Mouse (Mus musculus) brain, embryonic 14.5 days (tissue): Measurements from ENCODE around the gene Tbl2. TPM values are rescaled to one million over a fixed set of nuclear protein-coding genes. Genes with fewer than 3 reads are reported as not detected.

Experiments used
- DNase-seq: peaks from one replicate; pipeline ENCODE4 v3.0.0-alpha.2; 2011; ENCODE audit warnings: low read depth
- CTCF ChIP-seq: fragments of 200-500 bp; IDR thresholded peaks from 2 replicates; pipeline ENCODE4 v1.5.1; 2012; ENCODE audit warnings: inconsistent platforms, mild to moderate bottlenecking, moderate library complexity, borderline replicate concordance; ENCODE audit not compliant: insufficient read depth, insufficient read length; ENCODE audit errors: extremely low read depth
- POLR2A ChIP-seq: fragments of 200-500 bp; IDR thresholded peaks from 2 replicates; pipeline ENCODE4 v1.6.1; 2012; ENCODE audit warnings: mild to moderate bottlenecking, inconsistent platforms, borderline replicate concordance; ENCODE audit not compliant: poor library complexity, insufficient read depth, insufficient read length, severe bottlenecking; ENCODE audit errors: extremely low read depth
- polyA plus RNA-seq: library from polyadenylated mRNA; depleted of rRNA; stranded (reverse); fragments of >200 nt; gene quantifications from 2 replicates; pipeline ENCODE4 v1.2.3, GENCODE M21; 2012; rRNA removed

Gene Tbl2
- polyA plus RNA-seq, 1 experiment, result 14.1 TPM

DNA sequence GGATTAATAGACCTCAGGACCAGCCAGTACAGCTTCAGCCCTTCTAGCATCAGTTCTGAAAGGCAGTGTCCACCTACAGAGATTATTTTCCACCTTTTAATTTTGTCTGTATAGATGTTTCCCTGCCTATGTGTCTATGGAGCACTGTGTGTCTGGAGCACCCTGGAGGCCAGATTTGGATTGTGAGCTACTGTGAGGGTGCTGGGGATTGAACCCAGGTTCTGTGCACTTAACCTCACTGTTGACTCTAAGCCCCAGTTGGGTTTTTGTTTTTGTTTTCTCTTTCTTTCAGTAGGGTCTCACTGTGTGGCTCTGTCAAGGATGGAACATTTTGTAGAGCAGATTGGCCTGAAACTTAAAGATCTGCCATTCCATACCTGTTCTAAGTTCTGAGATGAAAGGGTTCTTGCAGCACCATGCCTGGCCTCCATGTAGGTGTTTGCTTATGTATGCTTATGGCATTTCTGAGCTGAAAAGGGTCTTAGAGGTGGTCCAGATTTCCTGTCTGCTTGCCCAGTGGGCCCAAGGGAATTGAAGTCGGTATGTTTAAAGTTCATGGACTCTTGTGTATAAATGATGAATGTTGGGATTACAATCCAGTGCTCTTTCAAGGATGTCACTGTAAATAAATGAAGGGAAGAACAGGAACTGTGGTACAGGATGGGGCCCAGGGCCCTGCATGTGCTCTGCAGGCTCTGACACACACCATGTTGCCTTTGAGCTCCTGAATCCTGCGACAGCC lies 40.0 kb downstream of the Tbl2 start:
- DNase-seq, result no peak
- TF ChIP-seq CTCF, result no peak
- no peak for TF ChIP-seq POLR2A

DNA sequence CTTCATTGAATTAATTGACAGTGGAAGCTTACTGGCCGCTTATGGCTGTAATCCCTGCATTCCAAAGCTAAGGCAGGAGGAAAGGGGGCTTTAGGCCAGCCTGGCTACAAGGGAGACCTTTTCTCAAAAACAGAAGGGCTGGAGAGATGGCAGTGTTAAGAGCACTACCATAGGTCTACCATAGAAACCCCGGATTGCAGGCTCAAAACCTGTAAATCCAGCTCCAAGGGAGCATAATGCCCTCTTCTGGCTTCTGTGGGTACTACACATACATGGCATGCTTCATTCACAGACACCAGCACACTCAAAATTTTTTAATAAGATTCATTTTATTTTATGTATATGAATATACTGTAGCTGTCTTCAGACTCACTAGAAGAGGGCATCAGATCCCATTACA lies 42.2 kb downstream of the Tbl2 start:
- no peak for TF ChIP-seq POLR2A
- TF ChIP-seq CTCF, result peak; percentile 69; the same call in 1 of the 2 replicates
- peak; percentile 82 for DNase-seq

DNA sequence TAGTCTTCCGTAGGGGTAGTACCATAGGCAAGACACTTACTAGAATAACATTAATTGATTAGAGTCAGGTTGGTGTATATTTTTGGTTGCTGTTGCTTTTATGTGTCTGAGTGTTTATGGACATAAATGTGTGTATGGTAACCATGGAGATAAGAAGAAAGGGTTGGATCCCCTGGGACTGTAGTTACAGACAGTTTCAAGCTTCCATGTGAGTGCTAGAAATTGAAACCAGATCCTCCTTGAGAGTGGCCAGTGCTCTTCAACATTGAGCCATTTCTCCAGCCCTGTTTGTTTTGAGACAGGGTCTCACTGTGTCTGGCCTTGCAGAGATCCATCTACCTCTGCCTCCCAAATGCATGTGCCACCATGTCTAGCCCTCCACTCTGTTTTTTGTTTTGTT lies 43.0 kb downstream of the Tbl2 start:
- TF ChIP-seq POLR2A (no peak), CTCF (no peak)
- DNase-seq, result peak; percentile 13

DNA sequence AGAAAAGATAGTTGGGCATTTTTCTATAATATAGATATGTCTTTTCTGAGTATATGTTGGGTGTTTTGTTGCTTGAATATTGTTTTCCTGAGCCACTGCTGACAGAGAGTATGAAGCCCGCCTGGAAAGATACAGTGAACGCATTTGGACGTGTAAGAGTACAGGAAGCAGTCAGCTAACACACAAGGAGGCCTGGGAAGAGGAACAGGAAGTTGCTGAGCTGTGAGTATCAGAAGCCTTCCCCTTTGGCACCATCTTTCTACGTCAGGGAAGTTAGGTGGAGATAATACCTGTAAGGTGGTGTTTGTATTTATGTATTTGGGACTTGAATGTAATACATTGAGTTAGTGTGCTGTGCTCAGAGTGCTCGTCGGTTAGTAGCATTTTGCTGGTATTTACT lies 46.9 kb downstream of the Tbl2 start:
- no peak for DNase-seq
- TF ChIP-seq POLR2A (no peak), CTCF (no peak)

DNA sequence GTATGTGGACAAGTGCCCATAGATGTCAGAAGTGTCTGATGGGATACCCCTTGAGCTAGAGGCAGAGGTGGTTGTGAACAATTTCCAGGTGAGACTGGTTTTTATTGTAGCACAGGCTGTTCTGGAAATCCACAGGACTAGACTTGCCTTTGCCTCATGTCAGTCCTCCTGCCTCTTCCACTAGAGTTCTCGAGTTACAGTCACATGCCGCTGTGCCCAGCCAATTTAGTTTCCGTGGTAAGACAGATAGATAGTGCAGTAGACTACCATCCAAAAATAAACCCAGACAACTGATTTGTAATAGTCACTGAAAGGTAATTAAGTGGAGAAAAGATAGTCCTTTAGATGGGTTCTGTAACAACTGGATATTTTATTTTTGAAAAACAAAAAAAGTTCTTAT lies 53.3 kb downstream of the Tbl2 start:
- no peak for TF ChIP-seq POLR2A
- no peak for TF ChIP-seq CTCF
- DNase-seq, result no peak

DNA sequence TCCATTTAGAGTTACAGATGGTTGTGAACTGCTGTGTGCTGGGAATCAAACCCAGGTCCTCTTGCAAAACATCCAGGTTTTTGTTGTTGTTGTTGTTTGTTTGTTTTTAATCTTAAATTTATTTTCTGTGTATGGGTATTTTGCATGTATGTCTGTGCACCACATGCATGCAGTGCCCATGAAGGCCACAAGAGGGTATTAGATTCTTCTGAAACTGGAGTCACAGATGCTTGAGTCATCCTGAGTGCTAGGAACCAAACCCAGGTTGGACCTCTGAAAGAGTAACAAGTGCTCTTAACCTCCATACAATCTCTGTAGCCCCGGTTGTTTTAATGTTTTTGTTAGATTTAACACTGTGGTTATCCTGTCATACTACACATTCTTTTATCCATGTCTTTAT lies 58.7 kb downstream of the Tbl2 start:
- no peak for DNase-seq
- TF ChIP-seq CTCF, result peak; percentile 30; the same call in 1 of the 2 replicates
- TF ChIP-seq POLR2A, result no peak

Other genes starting within 250 kb of the Tbl2 start
- gene Tmem270, start 242.9 kb upstream of the Tbl2 start, polyA plus RNA-seq, result not detected in 2 replicates
- gene Cldn13, start 234.1 kb upstream of the Tbl2 start, polyA plus RNA-seq, result 0.10 TPM in 1 of 2 replicates, not detected in the other
- gene Mettl27, start 217.3 kb upstream of the Tbl2 start, polyA plus RNA-seq, result 5.6 and 6.9 TPM in 2 replicates
- gene Cldn4, start 202.7 kb upstream of the Tbl2 start, polyA plus RNA-seq, result 3.2 and 3.5 TPM in 2 replicates
- gene Cldn3, start 163.4 kb upstream of the Tbl2 start, polyA plus RNA-seq, result 2.8 and 4.7 TPM in 2 replicates
- gene Abhd11, start 140.5 kb upstream of the Tbl2 start, polyA plus RNA-seq, result 65.6 and 94.1 TPM in 2 replicates
- gene Stx1a, start 126.2 kb upstream of the Tbl2 start, polyA plus RNA-seq, result 151 and 152 TPM in 2 replicates
- gene Dnajc30, start 85.5 kb upstream of the Tbl2 start, polyA plus RNA-seq, result 34.8 and 35.9 TPM in 2 replicates
- gene Bud23, start 84.7 kb upstream of the Tbl2 start, polyA plus RNA-seq, result 81.8 and 112 TPM in 2 replicates
- 63.2 and 75.0 TPM in 2 replicates for gene Vps37d, start 71.4 kb upstream of the Tbl2 start, polyA plus RNA-seq
- 1.8 and 1.9 TPM in 2 replicates for gene Mlxipl, start 59.8 kb upstream of the Tbl2 start, polyA plus RNA-seq
- gene Bcl7b, start 18.6 kb downstream of the Tbl2 start, polyA plus RNA-seq, result 22.6 and 22.9 TPM in 2 replicates
- 56.5 and 70.7 TPM in 2 replicates for gene Baz1b, start 37.6 kb downstream of the Tbl2 start, polyA plus RNA-seq
- 17.6 and 20.9 TPM in 2 replicates for gene Fzd9, start 101.6 kb downstream of the Tbl2 start, polyA plus RNA-seq
- gene Fkbp6, start 200.4 kb downstream of the Tbl2 start, polyA plus RNA-seq, result 0.06 and 0.40 TPM in 2 replicates
- not detected in 2 replicates for gene Trim50, start 203.6 kb downstream of the Tbl2 start, polyA plus RNA-seq
- gene Nsun5, start 220.3 kb downstream of the Tbl2 start, polyA plus RNA-seq, result 44.4 and 62.2 TPM in 2 replicates
- gene Pom121, start 244.9 kb downstream of the Tbl2 start, polyA plus RNA-seq, result 21.7 and 45.5 TPM in 2 replicates